8 mouse cellular contexts compared by ENCODE assay signal in the genomic region with DNA sequence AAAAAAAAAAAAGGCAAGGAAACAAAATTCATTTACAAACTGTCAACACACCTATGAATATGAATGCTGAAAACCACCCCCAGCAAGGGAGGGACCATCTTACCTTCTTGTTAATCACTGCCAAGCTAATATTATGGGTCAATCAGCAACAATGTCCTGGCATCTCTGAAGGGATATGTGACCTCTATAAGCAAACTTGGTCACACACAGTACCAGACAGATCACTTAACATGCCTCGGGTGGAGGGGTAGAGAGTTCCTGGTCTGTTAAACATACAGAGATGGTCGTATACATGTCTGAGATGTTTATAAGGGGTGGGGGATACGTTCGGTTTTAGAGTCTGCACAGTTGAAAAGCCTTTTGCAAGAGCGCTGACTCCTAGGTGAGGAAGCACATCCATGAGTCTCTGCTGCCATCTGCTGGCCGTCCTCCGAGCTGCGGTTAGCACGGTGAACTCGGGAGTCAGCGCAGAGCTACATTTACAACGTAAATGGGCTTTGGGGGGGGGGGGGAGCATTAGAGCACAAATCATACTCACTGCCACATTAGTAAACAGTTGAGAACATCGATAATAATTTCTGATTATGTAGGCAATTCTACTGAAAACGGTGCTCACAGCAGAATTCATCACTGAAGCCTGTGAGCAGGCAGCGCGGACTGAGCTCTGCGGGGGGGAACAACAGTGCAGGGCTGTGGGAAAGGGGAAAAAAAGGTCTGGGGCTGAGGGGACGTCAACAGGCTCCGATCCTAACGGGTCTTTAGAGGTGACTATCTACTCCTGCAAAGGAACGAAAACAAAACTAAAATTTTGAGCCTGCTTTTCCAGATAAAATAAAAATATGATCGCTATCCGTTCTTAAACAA.
DNase-seq lines count a peak whose midpoint lies in the region; ATAC-seq and TF ChIP-seq lines count a peak whose summit lies in the region.

No protein-coding gene starts in this region.

- intact Hi-C loops in gastrocnemius, postnatal 36 days (cut with DNase I): loop anchor here (5.0 to 10.0 kb wide), 3 partner anchors 449 to 836 kb away; no protein-coding TSS in a partner anchor
- intact Hi-C loops in left cerebral cortex, postnatal 25 days (cut with DNase I): loop anchor here (5.0 kb wide), 1 partner anchor 616 kb away; no protein-coding TSS in a partner anchor

- no peak overlapping the region for H3K4me3 ChIP-seq in intestine, embryonic 16.5 days (ENCODE audit: low read length)
- peak overlapping the region; percentile 15; the same call in 1 of the 2 replicates for H3K4me3 ChIP-seq in midbrain, embryonic 13.5 days (replicated peaks)
- H3K4me3 ChIP-seq in small intestine, adult 2 months (ENCODE audit: low read depth, low read length): no peak overlapping the region

- peak; percentile 88 to 91 for DNase-seq in adrenal gland, adult 18-20 months (ENCODE audit: low spot score in 2 of 2)
- peak; percentile 96 for DNase-seq in embryo, embryonic 10 days (ENCODE audit: low spot score)
- peak; percentile 73 to 76 for DNase-seq in gastrocnemius, postnatal 36 days
- DNase-seq in left cerebral cortex, postnatal 25 days (ENCODE audit: low spot score in 2 of 2): peak; percentile 88 to 89

- no peaks in the 10 kb centered on the region for H3K4me1 ChIP-seq in intestine, embryonic 16.5 days (ENCODE audit: control insufficient read depth, insufficient read depth, low read length)
- no peaks in the 10 kb centered on the region for H3K4me1 ChIP-seq in midbrain, embryonic 13.5 days (replicated peaks)
- no peaks in the 10 kb centered on the region for H3K4me1 ChIP-seq in small intestine, adult 2 months (ENCODE audit: control insufficient read depth, insufficient read depth, insufficient read length, low read length)

- no peaks in the 10 kb centered on the region for H3K36me3 ChIP-seq in intestine, embryonic 16.5 days (ENCODE audit: control insufficient read depth, insufficient read depth, low read length)
- no peaks in the 10 kb centered on the region for H3K36me3 ChIP-seq in midbrain, embryonic 13.5 days
- no peaks in the 10 kb centered on the region for H3K36me3 ChIP-seq in small intestine, adult 2 months (ENCODE audit: control insufficient read depth, insufficient read depth, low read length)

- peak; percentile 93 for TF ChIP-seq CTCF in small intestine, adult 2 months (IDR thresholded peaks at IDR 0.05; ENCODE audit: extremely low read depth, insufficient read length, insufficient replicate concordance, low read depth, low read length)

- no peak for TF ChIP-seq POLR2A in small intestine, adult 2 months (IDR thresholded peaks at IDR 0.05; ENCODE audit: low read depth, low read length)

- no peak overlapping the region for H3K27ac ChIP-seq in intestine, embryonic 16.5 days (ENCODE audit: low read length)
- H3K27ac ChIP-seq in midbrain, embryonic 13.5 days: no peak overlapping the region
- no peak overlapping the region for H3K27ac ChIP-seq in small intestine, adult 2 months (ENCODE audit: insufficient read depth, low read depth, low read length)

- no peaks in the 10 kb centered on the region for H3K9me3 ChIP-seq in intestine, embryonic 16.5 days (ENCODE audit: control insufficient read depth, low read length)
- no peaks in the 10 kb centered on the region for H3K9me3 ChIP-seq in midbrain, embryonic 13.5 days

- no peaks in the 10 kb centered on the region for H3K27me3 ChIP-seq in intestine, embryonic 16.5 days (replicated peaks; ENCODE audit: control insufficient read depth, insufficient read depth, low read length)
- no peaks in the 10 kb centered on the region for H3K27me3 ChIP-seq in midbrain, embryonic 13.5 days
- H3K27me3 ChIP-seq in small intestine, adult 2 months (ENCODE audit: control insufficient read depth, insufficient read depth, low read length): no peaks in the 10 kb centered on the region

- no peak overlapping the region for H3K9ac ChIP-seq in intestine, embryonic 16.5 days (ENCODE audit: low read depth, low read length)
- no peak overlapping the region for H3K9ac ChIP-seq in midbrain, embryonic 13.5 days (replicated peaks)

- ATAC-seq in intestine, embryonic 16.5 days: peak; percentile 67; the same call in 1 of the 2 replicates
- peak; percentile 82 for ATAC-seq in midbrain, embryonic 13.5 days
- ATAC-seq in erythroid progenitor cell, adult 5-6 weeks (replicated peaks; ENCODE audit: low FRiP score, poor library complexity, severe bottlenecking): no peak

- WGBS in intestine, embryonic 16.5 days: 28% methylated on average over 23 of the region's 23 CpGs
- WGBS in midbrain, embryonic 13.5 days: 30% methylated on average over 23 of the region's 23 CpGs
- WGBS in small intestine, adult 2 months: 33% methylated on average over 23 of the region's 23 CpGs

- H3K4me2 ChIP-seq in intestine, embryonic 16.5 days (ENCODE audit: low read depth, low read length): no peak overlapping the region
- H3K4me2 ChIP-seq in midbrain, embryonic 13.5 days (replicated peaks): peak overlapping the region; percentile 40
